Mouse (Mus musculus): ENCODE results near the gene Rnft2.

Rnft2 gene

GRCm38 (mm10) chr5:118244606-118245443 is at the start of gene Rnft2, which contains the start of gene 2410131K14Rik:
Rnft2 (minus strand) TSS chr5:118245116.
2410131K14Rik (plus strand) TSS chr5:118245227.
- peak; percentile 98 for DNase-seq (ENCODE audit: low spot score)

- DNase-seq (ENCODE audit: low spot score), result peak; percentile 83
These were observed 49.4 kb upstream of the Rnft2 start for GRCm38 (mm10) chr5:118294086-118294864.

DNA sequence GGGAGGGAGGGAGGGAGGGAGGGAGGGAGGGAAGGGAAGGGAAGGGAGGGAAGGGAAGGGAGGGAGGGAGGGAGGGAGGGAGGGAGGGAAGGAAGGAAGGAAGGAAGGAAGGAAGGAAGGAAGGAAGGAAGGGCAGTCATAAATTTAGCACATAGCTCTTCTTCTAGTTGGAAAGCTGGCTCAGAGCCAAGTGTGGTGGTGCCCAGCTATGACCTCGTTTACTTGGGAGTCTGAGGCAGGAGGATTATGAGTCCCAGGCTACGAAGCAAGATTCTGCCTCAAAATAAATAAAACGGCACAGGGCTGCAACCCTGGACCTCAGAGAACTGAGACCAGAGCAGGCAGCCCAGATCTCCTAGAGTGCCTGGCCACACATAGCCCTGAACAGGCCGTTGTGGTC is 47.6 kb upstream of the Rnft2 start:
- DNase-seq (ENCODE audit: low spot score), result no peak

- DNase-seq (ENCODE audit: low spot score), result no peak
These were observed 46.5 kb upstream of the Rnft2 start for GRCm38 (mm10) chr5:118291453-118291852.

DNA sequence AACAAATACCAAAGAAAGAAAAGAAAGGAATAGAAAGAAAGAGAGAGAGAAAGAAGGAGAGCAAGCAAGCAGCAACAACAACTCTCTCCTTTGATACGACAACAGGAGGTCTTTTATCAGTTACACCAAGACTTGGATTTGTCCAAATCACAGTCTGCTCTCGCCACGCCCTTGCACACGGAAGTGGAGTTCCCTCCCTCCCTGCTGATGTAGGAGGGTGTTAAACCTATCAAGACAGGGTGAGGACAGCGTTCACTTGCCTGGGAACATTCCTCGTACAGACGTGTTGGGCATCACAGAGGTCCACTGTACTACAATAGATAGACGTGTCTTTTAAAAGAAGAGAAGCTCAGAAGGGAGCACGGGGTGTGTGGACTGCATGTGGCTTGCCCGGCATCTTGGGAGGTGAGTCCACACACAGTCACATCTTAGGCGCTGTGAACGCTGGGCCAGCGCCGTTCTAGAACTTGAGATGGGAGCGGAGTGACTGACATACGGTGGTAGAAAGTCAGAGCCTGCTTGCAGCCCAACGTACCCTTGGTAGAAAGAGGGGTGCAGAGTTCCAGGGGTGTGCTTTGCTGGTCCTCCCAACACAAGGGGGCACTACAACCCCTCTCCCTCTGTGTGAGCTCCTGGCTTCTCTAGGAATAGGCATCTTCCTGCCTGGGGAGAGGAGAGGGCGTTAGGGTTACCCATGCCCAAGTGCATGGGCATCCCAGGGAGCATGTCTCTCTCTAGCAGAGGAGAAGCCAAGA is 33.0 kb upstream of the Rnft2 start:
- no peak for DNase-seq (ENCODE audit: low spot score)

- DNase-seq (ENCODE audit: low spot score), result no peak
These were observed 31.8 kb upstream of the Rnft2 start for GRCm38 (mm10) chr5:118276711-118277110.

DNA sequence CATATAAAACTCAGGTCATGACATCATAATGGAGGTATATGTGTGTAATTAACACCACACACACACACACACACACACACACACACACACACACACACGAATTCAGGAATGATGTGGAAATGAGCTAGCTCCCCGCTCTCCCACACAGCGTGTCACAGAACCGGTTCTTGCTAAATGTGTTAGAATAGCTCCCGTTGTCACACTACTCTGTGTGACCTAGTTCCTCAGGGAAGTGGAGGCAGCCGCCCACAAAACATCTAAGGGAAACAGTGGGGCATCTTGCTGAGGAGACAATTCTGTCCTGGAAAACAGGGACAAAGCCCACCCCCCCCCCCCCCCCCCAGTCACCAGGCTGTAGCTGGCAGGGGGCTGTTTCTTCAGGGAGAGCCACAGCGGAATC is 31.4 kb upstream of the Rnft2 start:
- no peak for DNase-seq (ENCODE audit: low spot score)

DNA sequence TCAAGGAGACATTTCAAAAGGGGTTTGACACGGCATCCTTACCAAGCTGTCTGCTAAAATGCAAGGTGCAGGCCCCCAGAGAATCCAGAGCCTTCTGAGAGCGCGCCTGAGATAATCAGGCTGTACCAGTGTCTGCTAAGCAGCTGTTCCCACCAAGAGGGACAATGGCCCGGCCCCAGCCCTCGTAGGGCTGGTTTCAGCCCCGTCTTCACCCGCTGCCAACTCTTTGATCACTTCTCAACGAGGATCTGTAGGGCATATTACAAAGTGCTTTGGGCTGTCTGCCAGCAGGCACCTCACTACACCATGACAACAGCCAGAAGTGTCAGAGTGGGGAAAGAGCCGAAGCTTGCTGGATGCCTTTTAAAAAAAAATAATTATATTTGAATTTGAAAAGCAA is 29.6 kb upstream of the Rnft2 start:
- no peak for DNase-seq (ENCODE audit: low spot score)

DNA sequence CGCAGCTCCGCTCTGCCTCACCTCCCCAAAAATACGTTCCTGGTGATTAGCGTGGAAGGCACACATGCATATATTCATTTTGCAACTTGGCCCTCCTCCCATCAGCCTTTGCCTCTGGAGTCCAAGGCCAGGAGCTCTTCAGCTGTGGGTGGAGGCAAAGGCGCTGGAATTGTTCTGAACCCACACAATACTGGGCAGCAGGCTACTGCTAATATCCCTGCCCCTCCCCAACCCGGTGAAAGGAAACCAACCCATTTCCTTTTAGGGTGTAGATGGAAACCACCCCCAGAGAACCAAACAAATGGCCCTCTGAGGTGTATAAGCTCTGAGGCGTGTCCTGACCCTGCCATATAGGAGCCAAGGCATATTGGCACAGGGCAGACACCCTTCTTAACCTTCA is 28.5 kb upstream of the Rnft2 start:
- no peak for DNase-seq (ENCODE audit: low spot score)

DNA sequence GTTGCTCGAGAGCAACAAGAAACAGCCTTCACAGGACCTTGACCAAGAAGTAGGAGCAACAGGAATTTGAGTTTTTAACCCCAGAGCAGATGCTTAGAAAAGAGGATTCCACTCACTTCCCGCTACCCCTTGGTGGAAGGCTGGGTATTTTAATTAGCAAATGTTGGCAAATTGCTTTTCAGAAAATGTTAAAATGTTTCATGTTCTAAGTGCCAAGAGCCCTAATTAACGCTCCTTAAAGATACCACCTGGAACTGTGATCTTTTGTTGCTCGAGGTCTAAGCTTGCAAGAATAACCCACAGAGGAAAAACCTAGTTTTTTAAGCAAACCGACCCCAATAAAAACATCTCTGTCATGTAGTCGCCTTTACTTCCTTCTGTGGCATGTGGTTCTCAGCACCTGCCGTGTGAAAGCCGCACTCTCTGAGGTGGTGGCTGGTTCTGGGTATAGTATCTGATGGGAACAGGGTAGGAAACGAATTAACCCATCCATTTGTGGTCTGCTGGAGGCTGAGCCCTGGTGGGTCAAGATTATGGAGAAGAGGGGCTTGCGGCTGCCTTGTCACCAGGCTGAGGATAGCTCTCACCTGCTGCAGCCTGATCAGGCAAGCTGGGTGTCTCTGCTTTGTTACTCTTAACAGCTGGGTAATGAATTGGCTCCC is 26.7 kb upstream of the Rnft2 start:
- no peak for DNase-seq (ENCODE audit: low spot score)

DNA sequence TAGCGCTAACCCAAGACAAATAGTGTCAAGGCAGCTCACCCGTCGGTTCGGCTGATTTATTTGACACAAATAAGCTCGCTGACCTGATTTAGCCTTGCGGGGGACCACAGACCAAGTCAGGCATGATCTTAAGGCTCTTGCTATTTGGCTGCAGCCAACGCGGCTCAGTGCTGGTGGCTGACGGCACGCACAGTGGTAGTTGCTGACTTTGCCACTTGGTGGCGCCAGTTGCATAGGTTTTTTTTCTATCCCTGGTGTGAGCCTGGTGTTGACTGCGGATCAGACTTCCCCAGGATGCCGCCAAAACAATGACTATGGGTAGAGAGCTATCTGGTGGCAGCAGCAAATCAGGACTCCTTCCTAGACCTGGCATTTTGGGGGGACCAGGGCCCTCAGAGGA is 24.1 kb upstream of the Rnft2 start:
- DNase-seq (ENCODE audit: low spot score), result peak; percentile 67

GRCm38 (mm10) chr5:118266309-118266708 is 21.4 kb upstream of the Rnft2 start:
- no peak for DNase-seq (ENCODE audit: low spot score)

DNA sequence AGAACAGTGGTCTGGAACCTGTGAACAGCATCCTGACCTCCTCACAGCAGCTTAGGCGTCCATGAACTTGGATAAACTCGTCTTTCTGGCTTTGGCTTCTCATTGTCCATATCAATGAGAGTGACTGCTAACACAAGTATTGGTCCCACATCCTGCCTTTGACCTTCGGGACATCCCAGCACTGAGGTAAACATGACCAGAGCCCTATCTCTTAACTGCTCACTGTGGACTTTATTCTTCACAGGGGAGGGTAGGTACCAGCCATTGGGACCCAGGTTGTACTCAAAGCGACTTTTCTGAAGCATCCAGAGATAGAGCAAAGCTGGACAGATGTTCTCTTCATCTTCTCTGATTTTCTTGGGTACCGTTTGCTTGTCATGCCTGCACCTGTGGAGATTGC is 20.4 kb upstream of the Rnft2 start:
- DNase-seq (ENCODE audit: low spot score), result no peak

- no peak for DNase-seq (ENCODE audit: low spot score)
These were observed 19.4 kb upstream of the Rnft2 start for GRCm38 (mm10) chr5:118264279-118264678.

DNA sequence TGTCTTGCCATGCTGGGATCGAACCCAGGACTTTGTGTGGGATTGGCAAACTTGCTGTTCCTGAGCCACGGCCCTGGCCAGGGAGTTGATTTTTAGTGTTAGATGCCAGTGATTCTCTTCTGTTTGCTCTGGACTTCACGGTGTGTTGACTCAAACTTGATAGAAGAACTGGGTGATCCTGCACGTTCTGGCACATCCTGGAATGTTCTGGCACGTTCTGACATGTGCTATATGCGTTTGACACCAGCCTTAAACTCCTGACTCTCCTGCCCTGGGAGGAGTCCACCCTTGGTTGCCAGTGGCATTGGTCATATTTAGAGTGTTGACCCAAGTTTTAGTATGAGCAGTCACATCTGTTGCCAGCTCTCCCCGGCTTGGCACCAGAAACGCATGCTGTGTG is 17.5 kb upstream of the Rnft2 start:
- no peak for DNase-seq (ENCODE audit: low spot score)

GRCm38 (mm10) chr5:118261181-118261580 is 16.3 kb upstream of the Rnft2 start:
- DNase-seq (ENCODE audit: low spot score), result no peak

DNA sequence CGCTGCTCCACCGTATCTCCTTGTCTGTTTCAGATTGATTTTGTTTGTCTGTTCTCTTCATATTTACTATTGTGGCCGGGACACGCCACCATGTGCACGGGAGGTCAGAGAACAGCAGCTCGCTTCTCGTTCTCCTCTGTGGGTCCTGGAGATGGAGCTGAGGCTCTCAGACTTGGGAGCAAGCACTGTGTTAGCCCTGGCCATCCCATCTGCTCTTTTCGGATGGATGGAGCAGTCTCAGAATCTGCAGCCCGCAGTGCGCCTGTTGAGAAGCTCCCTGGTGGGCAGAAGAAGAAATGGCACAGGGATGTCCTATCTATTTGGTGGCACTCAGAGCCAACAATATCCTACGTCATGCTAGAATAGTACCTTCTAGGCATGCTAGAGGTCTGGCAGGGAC is 15.7 kb upstream of the Rnft2 start:
- DNase-seq (ENCODE audit: low spot score), result no peak

- no peak for DNase-seq (ENCODE audit: low spot score)
These were observed 15.1 kb upstream of the Rnft2 start for GRCm38 (mm10) chr5:118260055-118260454.

- DNase-seq (ENCODE audit: low spot score), result no peak
These were observed 14.7 kb upstream of the Rnft2 start for GRCm38 (mm10) chr5:118259636-118260035.

GRCm38 (mm10) chr5:118259152-118259551 is 14.2 kb upstream of the Rnft2 start:
- DNase-seq (ENCODE audit: low spot score), result no peak

- DNase-seq (ENCODE audit: low spot score), result no peak
These were observed 12.1 kb upstream of the Rnft2 start for GRCm38 (mm10) chr5:118256981-118257380.

DNA sequence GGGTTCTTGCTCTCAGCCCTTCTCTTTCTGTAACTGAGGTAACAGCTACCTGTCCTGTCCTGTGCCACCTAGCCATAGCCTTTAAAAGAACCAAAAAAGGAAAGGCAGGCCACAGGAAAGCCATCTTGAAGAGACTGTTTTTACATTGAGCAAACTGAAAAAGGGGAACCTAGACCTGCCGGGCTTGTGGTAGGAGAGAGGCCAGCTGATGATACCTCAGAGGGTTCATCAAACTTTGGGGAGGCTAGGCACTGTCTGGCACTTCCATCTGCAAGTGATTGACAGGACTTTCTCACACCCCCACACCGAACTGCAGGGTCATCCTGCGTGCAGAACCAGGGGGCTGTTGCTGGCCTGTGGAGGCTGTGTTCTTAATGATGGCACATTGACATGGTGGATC is 8.6 kb upstream of the Rnft2 start:
- no peak for DNase-seq (ENCODE audit: low spot score)
